ENCODE assay signal across 21 mouse cellular contexts in genomic region chr3:135990338-135990737, GRCm38 (mm10).
DNase-seq lines count a peak whose midpoint lies in the region; ATAC-seq and TF ChIP-seq lines count a peak whose summit lies in the region.
"Had no signal": no experiment of that assay in that cellular context is flagged by ENCODE, and none has a peak within 500 bp of the region (broad histone marks: within the 10 kb centered on the region; RNA-seq: fewer than 3 reads in every experiment).

No protein-coding gene starts in this region.

- no peaks in the 10 kb centered on the region for H3K27me3 ChIP-seq in neural tube, embryonic 15.5 days (replicated peaks)
- no peaks in the 10 kb centered on the region for H3K27me3 ChIP-seq in heart, embryonic 10.5 days (ENCODE audit: insufficient read depth, poor library complexity, severe bottlenecking)
- H3K27me3 ChIP-seq: forebrain, embryonic 13.5 days; heart, embryonic 13.5 days; hindbrain, embryonic 15.5 days; intestine, embryonic 15.5 days had no signal

- H3K36me3 ChIP-seq in neural tube, embryonic 15.5 days, result no peaks in the 10 kb centered on the region
- no peaks in the 10 kb centered on the region for H3K36me3 ChIP-seq in heart, embryonic 10.5 days
- H3K36me3 ChIP-seq: forebrain, embryonic 10.5 days; heart, embryonic 13.5 days; hindbrain, embryonic 15.5 days; intestine, embryonic 15.5 days had no signal

- H3K9ac ChIP-seq in neural tube, embryonic 15.5 days (replicated peaks), result no peak overlapping the region
- H3K9ac ChIP-seq: forebrain, embryonic 13.5 days; heart, embryonic 13.5 days; hindbrain, embryonic 15.5 days; intestine, embryonic 15.5 days had no signal

- WGBS in neural tube, embryonic 15.5 days, result 59% methylated on average over 3 of the region's 3 CpGs
- WGBS in heart, embryonic 10.5 days, result 83% methylated on average over 3 of the region's 3 CpGs

- no peak overlapping the region for H3K4me3 ChIP-seq in layer of hippocampus, adult 2 months
- H3K4me3 ChIP-seq in neural tube, embryonic 15.5 days (replicated peaks), result no peak overlapping the region
- no peak overlapping the region for H3K4me3 ChIP-seq in heart, embryonic 10.5 days
- H3K4me3 ChIP-seq: forebrain, embryonic 10.5 days; forebrain, embryonic 13.5 days; heart, embryonic 13.5 days; hindbrain, embryonic 15.5 days; intestine, embryonic 15.5 days had no signal

- TF ChIP-seq CTCF in layer of hippocampus, adult 2 months (conservative IDR thresholded peaks at IDR 0.05), result no peak

- H3K27ac ChIP-seq in layer of hippocampus, adult 2 months, result peak overlapping the region; percentile 82
- no peak overlapping the region for H3K27ac ChIP-seq in neural tube, embryonic 15.5 days (replicated peaks)
- H3K27ac ChIP-seq in heart, embryonic 10.5 days, result no peak overlapping the region
- H3K27ac ChIP-seq: forebrain, embryonic 10.5 days; forebrain, embryonic 13.5 days; heart, embryonic 13.5 days; hindbrain, embryonic 15.5 days; intestine, embryonic 15.5 days had no signal

- DNase-seq in cerebellum, postnatal 25 days, result peak; percentile 10 to 15
- no peak for DNase-seq in cerebellum, adult 9-11 months
- no peak for DNase-seq in layer of hippocampus, adult 2 months (ENCODE audit: low spot score in 2 of 2)
- no peak for DNase-seq in layer of hippocampus, adult 11-12 months (ENCODE audit: low spot score)
- DNase-seq in neural tube, embryonic 10.5 days (ENCODE audit: extremely low spot score, low spot score), result no peak
- no peak for DNase-seq in heart, embryonic 10.5 days (ENCODE audit: low spot score)
- DNase-seq: adrenal gland, adult 2 months; adrenal gland, postnatal 14 days; embryo, embryonic 11 days; gastrocnemius, postnatal 25 days; heart, adult 18-20 months; heart, postnatal 14 days; heart, postnatal 4 days; kidney, adult 11 months had no signal

- peak; percentile 63; the same call in 1 of the 2 replicates for ATAC-seq in neural tube, embryonic 15.5 days (ENCODE audit: low FRiP score)
- ATAC-seq: CD4-positive, CD25-positive, alpha-beta regulatory T cell, adult 4 months; forebrain, embryonic 13.5 days; intestine, embryonic 15.5 days had no signal

- no peak overlapping the region for H3K4me2 ChIP-seq in neural tube, embryonic 15.5 days
- H3K4me2 ChIP-seq: forebrain, embryonic 13.5 days; heart, embryonic 13.5 days; hindbrain, embryonic 15.5 days; intestine, embryonic 15.5 days had no signal

- no peaks in the 10 kb centered on the region for H3K9me3 ChIP-seq in neural tube, embryonic 15.5 days (replicated peaks)
- H3K9me3 ChIP-seq in heart, embryonic 10.5 days, result no peaks in the 10 kb centered on the region
- H3K9me3 ChIP-seq: forebrain, embryonic 10.5 days; forebrain, embryonic 13.5 days; heart, embryonic 13.5 days; hindbrain, embryonic 15.5 days; intestine, embryonic 15.5 days had no signal

- peaks cover 10% of the 10 kb centered on the region; the same call in 1 of the 2 replicates for H3K4me1 ChIP-seq in neural tube, embryonic 15.5 days
- no peaks in the 10 kb centered on the region for H3K4me1 ChIP-seq in heart, embryonic 10.5 days
- H3K4me1 ChIP-seq: forebrain, embryonic 13.5 days; heart, embryonic 13.5 days; intestine, embryonic 15.5 days had no signal

Comparison
In these comparisons a context has a peak if more than half of its experiments do, and no peak if none do; other contexts are left out.
1. DNase-seq: peak in cerebellum, postnatal 25 days (2 of 2); none in cerebellum, adult 9-11 months (single experiment), layer of hippocampus, adult 2 months (0 of 2), layer of hippocampus, adult 11-12 months (single experiment), neural tube, embryonic 10.5 days (single experiment) and heart, embryonic 10.5 days (single experiment).